Mouse (Mus musculus) lung, adult 2 months (tissue): ENCODE measurements around the gene 3110082I17Rik. TPM values are rescaled to one million over a fixed set of nuclear protein-coding genes. Genes with fewer than 3 reads are reported as not detected.
"Not testable (repeated sequence)": the region's sequence is repeated elsewhere in the genome, so short reads cannot be mapped to it uniquely, and the experiment has no call there.

Experiments
- DNase-seq: peaks from one replicate; pipeline ENCODE4 v3.0.0; 2022
- H3K4me1 ChIP-seq: fragments of 200-500 bp; 2 replicates; pipeline ENCODE4 v1.6.1; 2011; ENCODE audit warnings: low read length; ENCODE audit not compliant: control insufficient read depth, insufficient read depth
- H3K4me3 ChIP-seq: fragments of 200-500 bp; replicated peaks from 2 replicates; pipeline ENCODE3; 2011; ENCODE audit warnings: low read depth, mild to moderate bottlenecking, control low read depth, low read length; ENCODE audit errors: extremely low read depth
- CTCF ChIP-seq: fragments of 200-500 bp; IDR thresholded peaks from 2 replicates; pipeline ENCODE4 v1.5.1; 2011; ENCODE audit warnings: mild to moderate bottlenecking, low read length, control low read depth; ENCODE audit not compliant: insufficient read depth
- POLR2A ChIP-seq: fragments of 200-500 bp; IDR thresholded peaks from 2 replicates; pipeline ENCODE4 v1.6.1; 2011; ENCODE audit warnings: low read depth, mild to moderate bottlenecking, control low read depth, low read length, borderline replicate concordance; ENCODE audit errors: extremely low read depth
- WGBS: fragments of 180-500 bp; shearing (Covaris S2); methylation state at CpG from one replicate; pipeline ENCODE4 v1.1.7; 2018; 5-methylcytosine and 5-hydroxymethylcytosine counted together
- polyA plus RNA-seq: library from polyadenylated mRNA; depleted of rRNA; stranded (reverse); fragments of >200 nt; gene quantifications from 2 replicates; pipeline ENCODE4 v1.2.3, GENCODE M21; 2012

Gene 3110082I17Rik
- polyA plus RNA-seq, 1 experiment = 14.0 TPM

GRCm38 (mm10) chr5:139338891-139339290 lies 121.4 kb downstream of the 3110082I17Rik start:
- TF ChIP-seq CTCF = no peak
- TF ChIP-seq POLR2A = no peak
- peaks cover 4% of the 10 kb centered on the region; the same call in 1 of the 2 replicates for H3K4me1 ChIP-seq
- H3K4me3 ChIP-seq = no peak overlapping the region
- DNase-seq = no peak
- 71% methylated on average over 11 of the region's 11 CpGs for WGBS

- TF ChIP-seq CTCF (no peak), POLR2A (no peak)
- 52% methylated on average over 3 of the region's 3 CpGs for WGBS
- H3K4me3 ChIP-seq = no peak overlapping the region
- DNase-seq = no peak
- H3K4me1 ChIP-seq = no peaks in the 10 kb centered on the region
These were observed 121.9 kb downstream of the 3110082I17Rik start for GRCm38 (mm10) chr5:139338403-139338802.

DNA sequence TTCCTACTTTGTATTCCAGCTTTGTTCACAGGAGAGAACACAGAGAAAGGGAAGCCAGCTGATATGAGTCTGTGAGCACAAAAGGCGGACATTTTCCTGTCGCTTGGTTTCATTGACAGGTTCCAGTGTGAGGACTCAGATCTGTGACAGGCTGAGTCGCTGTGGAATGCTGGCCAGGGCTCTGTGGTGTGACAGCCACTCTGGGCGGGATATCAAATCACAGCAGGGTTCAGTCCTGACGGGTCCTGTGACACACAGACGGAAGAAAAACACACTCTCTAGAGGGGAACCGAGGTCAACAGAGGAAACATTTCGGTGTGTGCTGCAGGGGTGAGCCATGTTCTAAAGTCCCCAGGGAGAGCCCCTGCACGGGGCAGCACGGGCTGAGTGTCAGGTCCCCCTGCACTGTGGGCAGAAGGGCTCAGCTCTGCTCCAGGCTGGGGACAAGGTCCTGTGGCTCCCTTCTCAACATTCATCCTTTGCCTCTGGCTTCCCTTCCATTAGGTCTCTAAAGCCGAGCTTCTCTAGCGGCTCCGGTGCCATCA lies 122.4 kb downstream of the 3110082I17Rik start:
- 70% methylated on average over 13 of the region's 13 CpGs for WGBS
- TF ChIP-seq CTCF (no peak), POLR2A (no peak)
- H3K4me3 ChIP-seq = no peak overlapping the region
- no peaks in the 10 kb centered on the region for H3K4me1 ChIP-seq
- DNase-seq = no peak

DNA sequence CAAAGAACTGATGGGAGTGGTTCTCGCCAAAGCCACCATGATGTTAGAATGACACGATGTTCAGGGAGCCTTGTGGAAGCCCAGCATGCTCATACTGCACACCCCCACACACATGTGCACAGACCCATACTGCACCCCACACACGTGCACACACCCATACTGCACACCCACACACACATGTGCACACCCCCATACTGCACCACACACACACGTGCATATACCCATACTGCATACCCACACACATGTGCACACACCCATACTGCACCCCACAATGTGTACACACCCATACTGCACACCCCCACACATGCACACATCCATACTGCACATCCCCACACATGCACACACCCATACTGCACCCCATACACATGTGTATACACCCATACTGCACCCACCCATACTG lies 124.7 kb downstream of the 3110082I17Rik start:
- Histone ChIP-seq H3K4me1 (no peaks in the 10 kb centered on the region), H3K4me3 (no peak overlapping the region)
- TF ChIP-seq CTCF (no peak), POLR2A (no peak)
- WGBS = 86% methylated on average over 4 of the region's 4 CpGs
- no peak for DNase-seq

- not testable (repeated sequence) for H3K4me1 ChIP-seq, DNase-seq, H3K4me3 ChIP-seq
- 87% methylated on average over 10 of the region's 10 CpGs for WGBS
These were observed 125.9 kb downstream of the 3110082I17Rik start for GRCm38 (mm10) chr5:139334394-139334793.

DNA sequence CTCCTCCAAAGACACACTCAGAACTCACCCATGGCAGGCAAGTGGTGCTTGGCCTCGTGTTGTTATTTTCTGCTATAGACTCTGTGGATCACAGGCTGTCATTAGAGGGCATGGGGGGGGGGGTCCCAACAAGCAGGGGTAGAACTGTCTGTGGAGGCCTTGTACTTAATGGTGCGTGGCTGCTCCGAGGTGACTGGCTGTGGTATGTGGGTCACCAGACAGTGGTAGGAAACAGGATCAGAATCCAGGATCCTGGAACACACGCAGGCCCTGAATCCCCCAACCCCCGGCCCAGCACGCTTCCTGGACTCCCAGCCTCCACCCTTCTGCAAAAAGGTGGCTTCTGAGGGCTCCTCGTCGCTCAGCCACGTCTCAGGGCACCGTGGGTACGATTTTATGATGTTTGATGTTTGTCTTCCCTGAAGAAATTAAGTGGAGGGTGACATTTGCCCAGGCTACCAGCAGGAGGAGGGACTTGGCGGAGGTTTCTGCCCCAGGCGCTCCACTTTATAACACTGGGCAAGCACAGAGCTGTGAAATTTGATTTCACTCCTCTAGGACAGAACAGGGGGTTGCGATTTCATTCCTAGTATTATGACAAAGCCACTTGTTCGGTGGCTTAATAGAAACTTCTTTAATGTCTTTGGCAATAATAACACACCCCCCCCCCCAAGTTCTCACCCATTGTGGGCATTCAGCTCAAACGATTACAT lies 126.9 kb downstream of the 3110082I17Rik start:
- TF ChIP-seq CTCF = no peak
- no peak for TF ChIP-seq POLR2A
- 77% methylated on average over 16 of the region's 16 CpGs for WGBS
- H3K4me1 ChIP-seq = no peaks in the 10 kb centered on the region
- DNase-seq = no peak
- H3K4me3 ChIP-seq = no peak overlapping the region

GRCm38 (mm10) chr5:139332590-139333272 lies 127.6 kb downstream of the 3110082I17Rik start:
- WGBS = 84% methylated on average over 8 of the region's 8 CpGs
- H3K4me1 ChIP-seq = no peaks in the 10 kb centered on the region
- TF ChIP-seq POLR2A = no peak
- TF ChIP-seq CTCF = no peak
- no peak overlapping the region for H3K4me3 ChIP-seq
- no peak for DNase-seq

DNA sequence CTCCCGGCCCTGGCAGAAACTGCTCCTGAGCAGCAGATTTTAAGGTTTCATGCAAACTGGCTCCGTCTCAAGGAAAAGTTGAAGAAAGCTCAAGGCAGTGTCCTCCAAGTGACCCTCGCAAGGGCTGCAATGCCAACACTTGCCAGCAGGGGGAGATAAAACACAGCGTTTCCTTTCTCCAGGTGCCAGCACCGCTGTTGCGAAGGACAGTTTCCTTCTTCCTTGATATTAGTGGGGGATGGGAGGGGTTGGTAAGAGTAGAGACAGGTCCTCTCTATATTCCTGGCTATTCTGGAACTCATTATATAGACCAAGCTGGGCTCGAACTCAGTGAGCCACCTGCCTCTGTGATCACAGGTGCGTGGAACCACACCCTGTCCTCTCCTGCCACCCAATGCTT lies 128.6 kb downstream of the 3110082I17Rik start:
- Histone ChIP-seq H3K4me1 (no peaks in the 10 kb centered on the region), H3K4me3 (no peak overlapping the region)
- TF ChIP-seq CTCF (peak; percentile 98), POLR2A (no peak)
- 16% methylated on average over 8 of the region's 8 CpGs for WGBS
- DNase-seq = peak; percentile 85

DNA sequence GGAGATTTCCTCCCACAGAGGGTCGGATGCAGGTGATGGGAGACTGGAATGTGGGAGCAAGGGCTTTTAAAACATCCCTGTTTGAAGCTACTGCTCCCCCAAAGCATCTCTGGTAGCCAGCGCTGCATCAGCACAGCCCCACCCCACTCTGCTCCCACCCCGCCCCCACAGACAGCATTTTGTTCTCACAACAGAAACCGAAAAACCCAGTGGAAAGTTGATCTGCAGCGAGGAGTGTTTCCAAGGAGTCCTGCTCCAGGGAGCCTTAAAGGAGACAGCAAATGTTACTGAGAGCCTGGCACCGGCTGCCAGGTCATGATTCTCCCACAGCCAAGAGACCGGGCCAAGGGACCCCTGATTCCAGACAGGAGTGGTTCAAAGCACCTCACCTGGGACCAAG lies 129.6 kb downstream of the 3110082I17Rik start:
- Histone ChIP-seq H3K4me3 (no peak overlapping the region), H3K4me1 (no peaks in the 10 kb centered on the region)
- TF ChIP-seq CTCF = no peak
- no peak for TF ChIP-seq POLR2A
- no peak for DNase-seq
- 66% methylated on average over 7 of the region's 7 CpGs for WGBS

- no peak for TF ChIP-seq POLR2A
- no peak for TF ChIP-seq CTCF
- WGBS = 53% methylated on average over 7 of the region's 7 CpGs
These were observed 132.7 kb downstream of the 3110082I17Rik start for GRCm38 (mm10) chr5:139327634-139328020.

More at GRCm38 (mm10) chr5:139327634-139328020, 132.7 kb downstream of the 3110082I17Rik start:
- no peak overlapping the region for H3K4me3 ChIP-seq
- H3K4me1 ChIP-seq = peaks cover 4% of the 10 kb centered on the region
- DNase-seq = no peak
